Mouse (Mus musculus) stomach, postnatal 0 days (tissue): ENCODE results near the gene Rnase11.

Experiments
- CTCF ChIP-seq: IDR thresholded peaks from 2 replicates; pipeline ENCODE4 v1.5.1; 2016; ENCODE audit warnings: antibody characterized with exemption, low read depth, mild to moderate bottlenecking, moderate library complexity
- EP300 ChIP-seq: optimal IDR thresholded peaks from 2 replicates; pipeline ENCODE3; 2016; ENCODE audit warnings: antibody characterized with exemption

DNA sequence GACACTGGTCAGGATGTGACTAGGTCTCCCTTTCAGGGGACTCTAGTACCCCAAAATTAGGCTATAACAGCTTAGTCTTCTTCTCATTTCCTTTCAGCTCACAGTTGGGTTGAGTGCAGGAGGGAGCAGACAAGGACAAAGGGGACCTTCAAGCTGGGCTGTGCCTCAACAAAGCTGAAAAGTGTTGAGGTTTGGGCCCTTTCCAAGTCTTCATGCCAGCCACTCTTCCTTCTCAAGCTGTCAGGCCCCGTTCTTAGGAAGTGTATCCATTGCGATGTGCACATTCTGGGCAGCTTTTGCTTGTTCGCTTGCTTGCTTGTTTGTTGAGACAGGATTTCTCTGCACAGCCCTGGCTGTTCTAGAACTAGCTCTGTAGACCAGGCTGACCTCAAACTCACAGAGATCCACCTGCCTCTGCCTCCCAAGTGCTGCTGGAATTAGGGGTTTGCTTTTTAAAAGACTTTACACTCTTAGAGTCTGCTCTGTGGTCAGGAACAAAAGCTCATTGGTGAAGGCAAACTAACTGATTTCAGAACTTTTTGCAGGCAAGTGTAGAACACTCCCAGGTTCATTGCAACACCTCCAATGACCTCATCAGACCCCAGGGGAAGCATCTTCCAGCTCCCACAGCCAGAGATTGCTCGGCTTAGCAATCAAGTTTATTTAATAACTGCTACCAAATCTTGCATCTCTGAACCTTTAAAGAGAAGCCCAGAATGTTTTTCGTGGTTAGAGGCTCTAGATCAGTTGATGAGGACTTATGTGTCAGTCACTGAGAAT is 44.3 kb upstream of the Rnase11 start:
- TF ChIP-seq CTCF (no peak), EP300 (no peak)
